Mouse (Mus musculus): ENCODE measurements at regions not wholly inside any gene's neighbourhood (a gene's known extent, or its start where the extent isn't known, plus 50 kb on each side); places are given as distances from the start of the nearest gene placed in this dataset.
"Not testable (repeated sequence)": the region's sequence is repeated elsewhere in the genome, so short reads cannot be mapped to it uniquely, and the experiment has no call there.

DNA sequence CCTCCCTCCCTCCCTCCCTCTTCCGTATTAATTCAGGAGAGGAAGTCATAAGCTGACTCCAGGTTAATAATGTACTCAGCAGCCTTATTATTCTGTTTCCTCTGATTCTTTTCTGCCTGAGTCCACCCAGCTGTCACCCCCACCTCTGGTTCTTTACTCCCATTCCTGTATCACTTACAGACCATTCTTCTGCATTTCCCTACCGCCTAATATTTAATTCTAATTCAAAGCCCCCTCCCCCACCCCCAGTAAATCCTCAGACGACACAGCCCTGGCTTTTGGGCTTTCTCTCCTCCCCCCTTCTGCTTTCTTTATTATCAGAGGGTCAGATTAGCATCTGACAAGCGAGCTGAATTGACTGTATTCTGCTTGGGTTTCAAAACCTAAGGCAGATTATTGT lies 215.5 kb upstream of the 1700012A03Rik start:
- Histone ChIP-seq H3K9ac (no peak overlapping the region), H3K36me3 (no peaks in the 10 kb centered on the region), H3K4me3 (replicated peaks) (no peak overlapping the region), H3K9me3 (no peaks in the 10 kb centered on the region), H3K27ac (no peak overlapping the region), H3K4me1 (replicated peaks) (no peaks in the 10 kb centered on the region), H3K27me3 (replicated peaks) (no peaks in the 10 kb centered on the region), H3K4me2 (replicated peaks) (no peak overlapping the region)
- 28% methylated on average over 3 of the region's 4 CpGs for WGBS
- ATAC-seq: no peak

- Histone ChIP-seq H3K9ac (no peak overlapping the region), H3K27ac (no peak overlapping the region), H3K4me2 (replicated peaks) (no peak overlapping the region), H3K9me3 (no peaks in the 10 kb centered on the region), H3K4me1 (replicated peaks) (no peaks in the 10 kb centered on the region), H3K27me3 (replicated peaks) (no peaks in the 10 kb centered on the region), H3K4me3 (replicated peaks) (no peak overlapping the region), H3K36me3 (no peaks in the 10 kb centered on the region)
- WGBS: 43% methylated on average over 11 of the region's 11 CpGs
- no peak for ATAC-seq
Measured at GRCm38 (mm10) chr6:31830610-31831009, 219.4 kb upstream of the 1700012A03Rik start.

GRCm38 (mm10) chr6:31823616-31824015 lies 226.4 kb upstream of the 1700012A03Rik start:
- WGBS: 90% methylated on average over 5 of the region's 5 CpGs
- ATAC-seq: no peak
- H3K9me3 ChIP-seq: no peaks in the 10 kb centered on the region
- no peaks in the 10 kb centered on the region for H3K4me1 ChIP-seq (replicated peaks)
- no peak overlapping the region for H3K4me3 ChIP-seq (replicated peaks)
- H3K9ac ChIP-seq: no peak overlapping the region
- H3K4me2 ChIP-seq (replicated peaks): no peak overlapping the region
- no peak overlapping the region for H3K27ac ChIP-seq
- H3K27me3 ChIP-seq (replicated peaks): no peaks in the 10 kb centered on the region
- H3K36me3 ChIP-seq: no peaks in the 10 kb centered on the region

DNA sequence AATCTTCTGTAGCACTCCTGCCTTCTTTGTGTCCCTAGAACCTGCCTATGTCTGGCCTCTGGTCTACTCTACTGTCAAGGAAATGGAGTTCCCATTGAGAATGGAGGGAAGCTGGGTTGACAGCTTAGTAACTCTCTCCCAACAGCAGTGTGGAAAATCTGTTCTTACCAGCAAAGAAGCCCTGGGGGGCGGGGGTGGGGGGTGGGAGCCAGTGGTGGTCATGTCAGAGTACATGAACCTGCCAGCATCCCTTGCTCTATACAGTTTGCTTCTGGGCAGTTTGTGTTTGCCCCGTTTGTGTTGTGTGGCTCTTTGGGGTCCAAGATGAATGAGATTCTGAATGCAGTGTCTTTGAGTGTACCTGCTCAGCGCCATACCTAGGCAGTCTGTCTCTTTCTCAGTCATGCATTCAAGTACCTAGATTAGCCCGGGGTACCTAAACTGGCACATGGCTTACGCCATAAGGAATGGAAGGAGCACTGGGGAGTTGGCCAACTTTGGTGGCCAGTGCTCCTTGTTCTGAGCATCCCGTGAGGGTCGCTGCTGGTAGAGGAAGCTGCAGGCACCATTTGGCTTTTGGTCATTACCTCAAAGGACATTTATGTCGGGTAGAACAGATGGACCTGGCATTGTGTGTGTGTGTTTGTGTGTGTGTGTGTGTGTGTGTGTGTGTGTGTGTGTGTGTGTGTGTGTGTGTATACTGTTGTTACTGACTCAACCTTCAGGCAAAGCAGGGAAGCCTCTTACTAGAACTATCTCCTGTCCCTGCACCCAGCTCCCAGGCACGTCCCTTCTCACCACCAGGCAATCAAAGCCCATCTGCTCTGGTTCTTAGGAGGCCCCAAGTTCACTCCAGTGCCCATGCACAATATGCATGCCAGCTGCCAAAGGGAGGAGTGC lies 227.6 kb upstream of the 1700012A03Rik start:
- H3K4me2 ChIP-seq (replicated peaks): no peak overlapping the region
- H3K27me3 ChIP-seq (replicated peaks): no peaks in the 10 kb centered on the region
- no peaks in the 10 kb centered on the region for H3K4me1 ChIP-seq (replicated peaks)
- H3K36me3 ChIP-seq: no peaks in the 10 kb centered on the region
- 76% methylated on average over 9 of the region's 9 CpGs for WGBS
- no peak for ATAC-seq
- no peak overlapping the region for H3K27ac ChIP-seq
- H3K4me3 ChIP-seq (replicated peaks): no peak overlapping the region
- H3K9ac ChIP-seq: no peak overlapping the region
- H3K9me3 ChIP-seq: no peaks in the 10 kb centered on the region

- Histone ChIP-seq H3K36me3 (no peaks in the 10 kb centered on the region), H3K9me3 (no peaks in the 10 kb centered on the region), H3K4me2 (replicated peaks) (no peak overlapping the region), H3K27me3 (replicated peaks) (no peaks in the 10 kb centered on the region), H3K27ac (no peak overlapping the region), H3K4me3 (replicated peaks) (no peak overlapping the region), H3K9ac (no peak overlapping the region), H3K4me1 (replicated peaks) (no peaks in the 10 kb centered on the region)
- ATAC-seq: no peak
- WGBS: 60% methylated on average over 7 of the region's 7 CpGs
Measured at GRCm38 (mm10) chr6:31821621-31822020, 228.4 kb upstream of the 1700012A03Rik start.

GRCm38 (mm10) chr6:31817640-31818039 lies 232.4 kb upstream of the 1700012A03Rik start:
- no peaks in the 10 kb centered on the region for H3K27me3 ChIP-seq (replicated peaks)

DNA sequence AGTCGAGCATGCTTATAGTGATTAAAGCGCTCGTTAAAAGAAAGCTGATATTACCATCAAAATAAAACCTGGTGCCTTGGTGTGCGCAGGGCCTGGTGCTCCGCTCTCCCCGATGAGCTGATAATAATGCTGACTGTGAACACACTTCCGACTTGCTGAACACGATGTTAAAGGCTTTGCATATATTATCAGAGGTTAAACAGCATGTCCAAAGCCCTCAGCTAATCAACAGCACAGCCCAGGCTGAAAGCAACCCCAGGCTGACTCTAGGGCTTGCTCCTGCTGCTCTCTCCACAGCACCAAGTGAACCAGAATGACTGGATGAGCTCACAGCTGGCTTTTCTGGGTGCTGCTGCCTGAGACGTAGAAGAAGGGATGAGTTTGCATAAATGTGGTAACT lies 238.2 kb upstream of the 1700012A03Rik start:
- Histone ChIP-seq H3K4me3 (replicated peaks) (no peak overlapping the region), H3K4me1 (replicated peaks) (no peaks in the 10 kb centered on the region), H3K9me3 (no peaks in the 10 kb centered on the region), H3K27me3 (replicated peaks) (no peaks in the 10 kb centered on the region), H3K9ac (no peak overlapping the region), H3K4me2 (replicated peaks) (no peak overlapping the region), H3K27ac (no peak overlapping the region), H3K36me3 (no peaks in the 10 kb centered on the region)
- 73% methylated on average over 9 of the region's 9 CpGs for WGBS
- ATAC-seq: no peak

More at GRCm38 (mm10) chr6:31817640-31818039, 232.4 kb upstream of the 1700012A03Rik start:
- H3K36me3 ChIP-seq: no peaks in the 10 kb centered on the region
- no peak overlapping the region for H3K27ac ChIP-seq
- no peak overlapping the region for H3K4me2 ChIP-seq (replicated peaks)
- WGBS: 84% methylated on average over 1 of the region's 1 CpGs
- no peak overlapping the region for H3K4me3 ChIP-seq (replicated peaks)
- no peaks in the 10 kb centered on the region for H3K4me1 ChIP-seq (replicated peaks)
- no peaks in the 10 kb centered on the region for H3K9me3 ChIP-seq
- H3K9ac ChIP-seq: no peak overlapping the region
- no peak for ATAC-seq

DNA sequence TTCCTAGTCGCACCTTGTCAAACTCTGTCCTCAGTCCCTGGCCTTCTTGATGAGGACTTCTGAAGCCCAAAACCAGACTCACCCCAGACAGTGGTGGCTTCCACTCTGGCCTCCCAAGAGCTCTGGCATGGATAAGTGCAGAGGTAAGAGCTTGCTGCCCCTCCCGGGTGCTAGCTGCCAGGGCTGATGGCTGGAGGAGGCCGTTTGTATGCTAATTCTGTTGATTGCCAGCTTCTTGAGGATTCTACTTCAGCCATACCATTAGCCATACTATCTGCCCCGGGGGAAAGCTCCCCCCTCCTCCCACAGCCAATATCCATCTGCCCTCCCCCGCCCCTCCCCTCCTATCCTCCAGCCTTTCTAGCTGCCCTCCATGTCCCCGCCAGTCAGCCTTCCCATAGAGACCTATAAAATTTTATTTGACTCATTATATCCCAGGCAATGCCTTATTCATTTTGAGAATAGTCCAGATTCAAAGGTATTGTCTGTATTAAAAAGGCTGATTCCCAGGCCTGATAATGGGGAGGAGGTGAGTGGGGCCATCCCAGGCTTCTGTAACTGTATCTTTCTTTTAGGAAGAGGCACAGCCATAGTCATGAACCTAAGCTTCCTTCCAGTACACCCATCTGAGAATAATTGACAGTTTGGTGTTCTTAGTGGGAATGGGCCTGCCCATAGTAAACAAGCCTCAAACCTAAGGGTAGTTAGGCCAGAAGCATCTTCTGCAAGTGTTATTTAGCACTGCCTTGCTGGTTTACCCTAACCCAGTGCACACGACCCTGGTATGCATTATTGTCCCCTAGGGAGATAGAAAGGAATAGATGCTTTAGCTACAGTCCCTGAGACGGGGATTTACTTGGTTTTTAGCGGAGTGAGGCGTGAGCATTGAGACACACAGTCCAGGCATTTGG lies 239.2 kb upstream of the 1700012A03Rik start:
- Histone ChIP-seq H3K9ac (no peak overlapping the region), H3K9me3 (no peaks in the 10 kb centered on the region), H3K4me1 (replicated peaks) (no peaks in the 10 kb centered on the region), H3K27ac (no peak overlapping the region), H3K27me3 (replicated peaks) (no peaks in the 10 kb centered on the region), H3K36me3 (no peaks in the 10 kb centered on the region), H3K4me3 (replicated peaks) (no peak overlapping the region), H3K4me2 (replicated peaks) (no peak overlapping the region)
- no peak for ATAC-seq
- WGBS: 55% methylated on average over 10 of the region's 10 CpGs

DNA sequence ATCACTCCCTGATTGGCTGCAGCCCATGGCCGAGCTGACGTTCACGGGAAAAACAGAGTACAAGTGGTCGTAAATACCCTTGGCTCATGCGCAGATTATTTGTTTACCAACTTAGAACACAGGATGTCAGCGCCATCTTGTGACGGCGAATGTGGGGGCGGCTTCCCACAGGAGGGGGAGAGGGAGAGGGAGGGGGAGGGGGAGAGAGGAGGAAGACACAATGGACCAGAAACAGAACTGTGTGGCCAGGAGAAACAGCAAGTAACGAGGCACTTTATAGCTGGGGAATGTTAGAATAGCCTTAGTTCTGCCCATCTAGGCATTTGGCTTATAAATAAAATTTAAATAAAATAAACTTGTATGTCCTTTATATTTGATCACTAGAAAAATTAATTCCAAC lies 240.7 kb upstream of the Podxl start:
- whole genome bisulfite sequencing: 72% methylated on average over 4 of the region's 10 CpGs
- not testable (repeated sequence) for H3K9me3 ChIP-seq; H3K36me3 ChIP-seq; H3K4me1 ChIP-seq (replicated peaks); ATAC-seq; H3K4me2 ChIP-seq (replicated peaks); H3K27me3 ChIP-seq (replicated peaks); H3K4me3 ChIP-seq (replicated peaks); H3K9ac ChIP-seq; H3K27ac ChIP-seq

DNA sequence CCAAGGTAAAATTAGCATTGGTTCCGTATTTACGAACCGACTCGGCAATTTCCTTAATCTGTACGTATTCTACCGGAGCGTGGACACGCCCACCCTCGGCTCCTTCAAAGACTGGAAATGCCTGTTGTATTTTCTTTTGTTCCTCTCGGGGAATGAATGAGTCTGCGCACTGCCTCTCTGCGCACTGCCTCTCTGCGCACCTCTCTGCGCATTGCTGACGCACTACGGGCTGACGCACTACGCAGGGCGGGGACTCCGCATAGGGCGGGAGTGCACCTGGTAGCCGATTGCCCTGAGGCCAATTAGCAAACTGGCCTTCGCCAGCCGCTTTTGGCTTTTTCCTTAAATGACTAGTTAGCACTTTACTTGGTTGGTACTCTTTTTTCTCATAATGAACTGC lies 239.4 kb upstream of the Podxl start:
- not testable (repeated sequence) for H3K9ac ChIP-seq; H3K36me3 ChIP-seq; H3K27ac ChIP-seq; H3K9me3 ChIP-seq; ATAC-seq; H3K4me2 ChIP-seq (replicated peaks); H3K4me3 ChIP-seq (replicated peaks); H3K27me3 ChIP-seq (replicated peaks); H3K4me1 ChIP-seq (replicated peaks)
- WGBS: 84% methylated on average over 11 of the region's 24 CpGs

DNA sequence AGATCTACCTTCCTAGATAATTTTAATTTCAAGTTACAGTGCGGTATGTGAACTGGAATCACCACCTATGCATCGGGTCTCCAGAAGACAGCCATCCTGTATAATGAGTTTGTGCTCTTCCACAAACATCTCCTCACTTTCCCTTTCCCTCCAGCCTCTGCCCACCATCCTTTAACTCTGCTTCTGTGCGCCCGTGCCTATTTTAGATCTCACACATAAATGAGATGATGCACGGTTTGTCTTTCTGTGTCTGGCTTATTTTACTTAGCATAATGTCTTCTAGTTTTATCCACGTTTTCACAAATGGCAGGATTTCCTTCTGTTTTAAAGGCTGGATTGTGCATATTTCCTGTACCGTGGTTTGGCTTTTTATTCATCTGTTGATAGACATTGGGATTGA lies 227.8 kb upstream of the Podxl start:
- 75% methylated on average over 7 of the region's 7 CpGs for WGBS
- no peak for ATAC-seq
- Histone ChIP-seq H3K4me3 (replicated peaks) (no peak overlapping the region), H3K9ac (no peak overlapping the region), H3K36me3 (no peaks in the 10 kb centered on the region), H3K4me1 (replicated peaks) (no peaks in the 10 kb centered on the region), H3K4me2 (replicated peaks) (no peak overlapping the region), H3K27me3 (replicated peaks) (no peaks in the 10 kb centered on the region), H3K27ac (no peak overlapping the region), H3K9me3 (no peaks in the 10 kb centered on the region)

DNA sequence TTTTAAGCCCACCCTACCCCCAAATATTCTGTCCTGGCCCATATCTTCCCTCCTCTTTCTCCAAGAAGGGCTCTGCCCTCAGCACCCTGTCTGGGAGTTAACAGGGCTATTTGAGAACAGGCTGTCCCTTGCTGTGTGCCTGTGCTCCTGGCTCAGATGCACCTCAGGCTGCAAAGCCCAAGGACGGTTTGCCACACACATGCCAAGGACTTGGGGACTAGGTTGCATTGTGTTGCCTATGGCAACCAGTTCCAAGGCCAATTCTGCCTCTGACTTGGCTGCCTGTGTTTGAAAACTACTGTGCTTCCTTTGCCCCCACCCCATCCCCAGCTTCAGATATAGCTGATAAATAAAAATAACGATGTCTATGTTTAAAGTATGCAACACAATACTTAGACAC lies 227.1 kb upstream of the Podxl start:
- H3K4me1 ChIP-seq (replicated peaks): no peaks in the 10 kb centered on the region
- H3K4me2 ChIP-seq (replicated peaks): no peak overlapping the region
- 67% methylated on average over 2 of the region's 2 CpGs for WGBS

More for the DNA sequence above, 227.1 kb upstream of the Podxl start:
- Histone ChIP-seq H3K36me3 (no peaks in the 10 kb centered on the region), H3K4me3 (replicated peaks) (no peak overlapping the region), H3K27ac (no peak overlapping the region), H3K9me3 (no peaks in the 10 kb centered on the region), H3K27me3 (replicated peaks) (no peaks in the 10 kb centered on the region), H3K9ac (no peak overlapping the region)
- ATAC-seq: no peak

Data from intestine, embryonic 15.5 days (tissue).